ENCODE assay signal across 32 mouse cellular contexts in the genomic region with DNA sequence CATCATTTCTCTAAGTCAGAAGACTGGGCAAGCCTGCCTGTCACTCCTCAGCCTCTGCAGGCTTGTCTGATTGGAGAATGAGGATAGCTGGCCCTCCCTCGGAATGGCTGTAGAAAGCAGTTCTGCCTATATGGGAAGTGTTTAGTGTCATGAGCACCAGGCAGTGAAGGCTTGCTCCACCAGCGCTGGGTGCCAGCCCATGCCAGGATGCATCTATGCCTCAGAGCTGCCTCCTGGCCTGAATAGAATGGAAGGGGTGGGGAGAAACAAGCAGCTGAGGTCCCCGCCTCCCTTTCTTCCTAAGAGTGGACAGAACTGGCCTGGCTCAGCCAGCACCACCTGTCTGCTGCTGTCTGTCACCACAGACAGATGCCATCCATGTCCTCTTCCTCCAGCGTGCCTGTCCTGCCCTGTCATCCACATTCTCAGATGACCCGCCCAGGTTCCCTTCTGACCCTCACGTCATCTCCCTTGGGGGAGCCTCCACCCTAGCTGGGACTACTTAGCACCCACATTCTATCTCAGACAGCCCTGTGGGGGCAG. TPM values are rescaled to one million over a fixed set of nuclear protein-coding genes. Genes with fewer than 3 reads are reported as not detected.
DNase-seq lines count a peak whose midpoint lies in the region; ATAC-seq and TF ChIP-seq lines count a peak whose summit lies in the region.
"Had no signal": no experiment of that assay in that cellular context is flagged by ENCODE, and none has a peak within 500 bp of the region (broad histone marks: within the 10 kb centered on the region; RNA-seq: fewer than 3 reads in every experiment).

No protein-coding gene starts in this region.

- H3K27ac ChIP-seq in intestine, postnatal 0 days (ENCODE audit: low read depth, low read length): no peak overlapping the region
- H3K27ac ChIP-seq in intestine, embryonic 16.5 days (ENCODE audit: low read length): no peak overlapping the region
- no peak overlapping the region for H3K27ac ChIP-seq in liver, embryonic 12.5 days
- H3K27ac ChIP-seq: embryonic facial prominence, embryonic 13.5 days; forebrain, embryonic 15.5 days; hindbrain, embryonic 10.5 days; hindbrain, postnatal 0 days; kidney, embryonic 15.5 days; limb, embryonic 15.5 days; liver, embryonic 15.5 days; lung, embryonic 15.5 days; macrophage; neural tube, embryonic 12.5 days; stomach, embryonic 15.5 days had no signal

- TF ChIP-seq POLR2A in myocyte (IDR thresholded peaks at IDR 0.05; ENCODE audit: insufficient read length, low read depth): peak; percentile 73

- H3ac ChIP-seq in C2C12 (ENCODE audit: control insufficient read depth, insufficient read length, low read depth): no peak overlapping the region
- no peak overlapping the region for H3ac ChIP-seq in myocyte (ENCODE audit: control insufficient read depth, insufficient read length)

- H3K9me3 ChIP-seq in intestine, postnatal 0 days (ENCODE audit: control insufficient read depth): no peaks in the 10 kb centered on the region
- H3K9me3 ChIP-seq in intestine, embryonic 16.5 days (ENCODE audit: control insufficient read depth, low read length): no peaks in the 10 kb centered on the region
- no peaks in the 10 kb centered on the region for H3K9me3 ChIP-seq in liver, embryonic 12.5 days (replicated peaks)
- H3K9me3 ChIP-seq: embryonic facial prominence, embryonic 13.5 days; forebrain, embryonic 15.5 days; G1E; hindbrain, embryonic 10.5 days; kidney, embryonic 15.5 days; limb, embryonic 15.5 days; liver, embryonic 15.5 days; lung, embryonic 15.5 days; neural tube, embryonic 12.5 days; stomach, embryonic 15.5 days had no signal

- no peaks in the 10 kb centered on the region for H3K4me1 ChIP-seq in intestine, postnatal 0 days (replicated peaks; ENCODE audit: control insufficient read depth, insufficient read depth, low read length)
- H3K4me1 ChIP-seq in intestine, embryonic 16.5 days (ENCODE audit: control insufficient read depth, insufficient read depth, low read length): peaks cover 8% of the 10 kb centered on the region; the same call in 1 of the 2 replicates
- H3K4me1 ChIP-seq in liver, embryonic 12.5 days: peaks cover 30% of the 10 kb centered on the region
- H3K4me1 ChIP-seq: neural tube, embryonic 12.5 days had no signal

- H3K79me3 ChIP-seq in C2C12 (ENCODE audit: low read depth): no peaks in the 10 kb centered on the region

- H3K4me2 ChIP-seq in intestine, postnatal 0 days (replicated peaks; ENCODE audit: low read depth): no peak overlapping the region
- no peak overlapping the region for H3K4me2 ChIP-seq in intestine, embryonic 16.5 days (ENCODE audit: low read depth, low read length)
- H3K4me2 ChIP-seq in myocyte (ENCODE audit: low read depth): peak overlapping the region; percentile 54
- no peak overlapping the region for H3K4me2 ChIP-seq in liver, embryonic 12.5 days
- H3K4me2 ChIP-seq: embryonic facial prominence, embryonic 13.5 days; forebrain, embryonic 15.5 days; kidney, embryonic 15.5 days; limb, embryonic 15.5 days; liver, embryonic 15.5 days; lung, embryonic 15.5 days; neural tube, embryonic 12.5 days; stomach, embryonic 15.5 days had no signal

- 52% methylated on average over 6 of the region's 6 CpGs for WGBS in intestine, postnatal 0 days
- WGBS in intestine, embryonic 16.5 days: 63% methylated on average over 6 of the region's 6 CpGs
- WGBS in liver, embryonic 12.5 days (ENCODE audit: insufficient replicate concordance): 60% methylated on average over 6 of the region's 6 CpGs

- peak; percentile 27; the same call in 1 of the 2 replicates for TF ChIP-seq CTCF in intestine, postnatal 0 days (IDR thresholded peaks at IDR 0.05; ENCODE audit: low read depth)
- no peak for TF ChIP-seq CTCF in C2C12 (IDR thresholded peaks at IDR 0.05; ENCODE audit: control insufficient read depth, insufficient read depth, insufficient read length)

- H3K9ac ChIP-seq in intestine, postnatal 0 days (ENCODE audit: low read depth, low read length): no peak overlapping the region
- H3K9ac ChIP-seq in intestine, embryonic 16.5 days (ENCODE audit: low read depth, low read length): no peak overlapping the region
- H3K9ac ChIP-seq in liver, embryonic 12.5 days: no peak overlapping the region
- H3K9ac ChIP-seq: embryonic facial prominence, embryonic 13.5 days; forebrain, embryonic 15.5 days; kidney, embryonic 15.5 days; limb, embryonic 15.5 days; liver, embryonic 15.5 days; lung, embryonic 15.5 days; neural tube, embryonic 12.5 days; stomach, embryonic 15.5 days had no signal

- ATAC-seq in intestine, postnatal 0 days: no peak
- no peak for ATAC-seq in intestine, embryonic 16.5 days
- no peak for ATAC-seq in liver, embryonic 12.5 days
- ATAC-seq: forebrain, embryonic 15.5 days; hindbrain, postnatal 0 days had no signal

- DNase-seq in gastrocnemius, adult 18-20 months (ENCODE audit: low spot score): peak; percentile 50
- DNase-seq in gastrocnemius, adult 8-10 months (ENCODE audit: low spot score in 2 of 2): no peak
- no peak for DNase-seq in cerebellum, adult 9-11 months
- DNase-seq: adrenal gland, adult 2 months; cerebellum, adult 18-20 months; cerebellum, postnatal 25 days; kidney, adult 11 months; kidney, postnatal 36 days; layer of hippocampus, postnatal 36 days; retina, postnatal 1 day; thymus, adult 2 months; thymus, postnatal 4 days had no signal

- H3K27me3 ChIP-seq in intestine, postnatal 0 days (replicated peaks; ENCODE audit: control insufficient read depth, insufficient read depth, low read length): no peaks in the 10 kb centered on the region
- H3K27me3 ChIP-seq in intestine, embryonic 16.5 days (replicated peaks; ENCODE audit: control insufficient read depth, insufficient read depth, low read length): no peaks in the 10 kb centered on the region
- H3K27me3 ChIP-seq in C2C12 (ENCODE audit: control insufficient read depth, insufficient read depth, insufficient read length) (no peaks in the 10 kb centered on the region), myocyte (ENCODE audit: control insufficient read depth, insufficient read depth, insufficient read length) (no peaks in the 10 kb centered on the region)
- H3K27me3 ChIP-seq in liver, embryonic 12.5 days (replicated peaks): no peaks in the 10 kb centered on the region; the same call in 1 of the 2 replicates
- H3K27me3 ChIP-seq: CH12.LX; embryonic facial prominence, embryonic 13.5 days; forebrain, embryonic 15.5 days; kidney, embryonic 15.5 days; limb, embryonic 15.5 days; lung, embryonic 15.5 days; stomach, embryonic 15.5 days had no signal

- no peak overlapping the region for H3K4me3 ChIP-seq in intestine, postnatal 0 days (ENCODE audit: low read depth, low read length)
- no peak overlapping the region for H3K4me3 ChIP-seq in intestine, embryonic 16.5 days (ENCODE audit: low read length)
- H3K4me3 ChIP-seq in C2C12 (ENCODE audit: insufficient read depth, poor library complexity, severe bottlenecking): no peak overlapping the region
- H3K4me3 ChIP-seq in myocyte: no peak overlapping the region
- no peak overlapping the region for H3K4me3 ChIP-seq in liver, embryonic 12.5 days
- H3K4me3 ChIP-seq: embryonic facial prominence, embryonic 13.5 days; forebrain, embryonic 15.5 days; hindbrain, embryonic 10.5 days; kidney, embryonic 15.5 days; limb, embryonic 15.5 days; liver, embryonic 15.5 days; lung, embryonic 15.5 days; neural tube, embryonic 12.5 days; stomach, embryonic 15.5 days had no signal

- no peaks in the 10 kb centered on the region for H3K36me3 ChIP-seq in intestine, postnatal 0 days (ENCODE audit: control insufficient read depth, insufficient read depth)
- H3K36me3 ChIP-seq in intestine, embryonic 16.5 days (ENCODE audit: control insufficient read depth, insufficient read depth, low read length): no peaks in the 10 kb centered on the region
- H3K36me3 ChIP-seq in C2C12 (ENCODE audit: control insufficient read depth, insufficient read depth) (no peaks in the 10 kb centered on the region), myocyte (ENCODE audit: control insufficient read depth, insufficient read depth) (no peaks in the 10 kb centered on the region)
- no peaks in the 10 kb centered on the region for H3K36me3 ChIP-seq in liver, embryonic 12.5 days
- H3K36me3 ChIP-seq: embryonic facial prominence, embryonic 13.5 days; forebrain, embryonic 15.5 days; G1E; hindbrain, embryonic 10.5 days; kidney, embryonic 15.5 days; limb, embryonic 15.5 days; liver, embryonic 15.5 days; lung, embryonic 15.5 days; neural tube, embryonic 12.5 days; stomach, embryonic 15.5 days had no signal

- H3K79me2 ChIP-seq in C2C12 (ENCODE audit: control insufficient read depth, insufficient read depth) (no peaks in the 10 kb centered on the region), myocyte (ENCODE audit: control insufficient read depth, insufficient read depth) (no peaks in the 10 kb centered on the region)

TF ChIP-seq in C2C12, 6 proteins besides CTCF, POLR2A, EP300 and RAD21 (continues in another document):
- no peak for TF ChIP-seq FOSL1 (IDR thresholded peaks at IDR 0.05; ENCODE audit: insufficient read depth, low read length, poor library complexity, severe bottlenecking)

RNA-seq across cellular contexts. Expression of a gene that starts 4.9 kb away (rescaled TPM):
- total RNA-seq in gastrocnemius, adult 18-20 months (2021): 10 to 100 TPM; 49.4 to 75.6 TPM
- 10 to 100 TPM; 45.3 to 58.5 (median 48.2) TPM for total RNA-seq in gastrocnemius, adult 8-10 months (2022)
- polyA plus RNA-seq in intestine, postnatal 0 days (2015; fragmentation: Nextera tagmentation; extraction: Ambion mirVana): 40.9 and 47.3 TPM in 2 replicates
- 76.4 and 81.6 TPM in 2 replicates for polyA plus RNA-seq in intestine, embryonic 16.5 days (2015; fragmentation: Nextera tagmentation; extraction: Ambion mirVana)
- polyA plus RNA-seq in C2C12 (2012; fragmentation: generic; extraction: Trizol): 101 TPM
- polyA plus RNA-seq in myocyte (2012; fragmentation: generic; extraction: Trizol): 122 TPM
- polyA plus RNA-seq in liver, embryonic 12.5 days (2016; fragmentation: Nextera tagmentation; extraction: Ambion mirVana): 65.1 and 68.4 TPM in 2 replicates

RNA-seq across cellular contexts. Expression of a gene that starts 41.3 kb away (rescaled TPM):
- 1 to 10 TPM; 3.5 to 4.3 TPM for total RNA-seq in gastrocnemius, adult 18-20 months (2021)
- total RNA-seq in gastrocnemius, adult 8-10 months (2022): 1 to 10 TPM; 2.7 to 4.2 (median 3.5) TPM
- 6.0 and 7.1 TPM in 2 replicates for polyA plus RNA-seq in intestine, postnatal 0 days (2015; fragmentation: Nextera tagmentation; extraction: Ambion mirVana)
- 14.1 and 17.1 TPM in 2 replicates for polyA plus RNA-seq in intestine, embryonic 16.5 days (2015; fragmentation: Nextera tagmentation; extraction: Ambion mirVana)
- polyA plus RNA-seq in C2C12 (2012; fragmentation: generic; extraction: Trizol) (28.5 TPM), myocyte (2012; fragmentation: generic; extraction: Trizol) (47.7 TPM)
- polyA plus RNA-seq in liver, embryonic 12.5 days (2016; fragmentation: Nextera tagmentation; extraction: Ambion mirVana): 9.6 and 10.0 TPM in 2 replicates

RNA-seq across cellular contexts. Expression of a gene that starts 57.3 kb away (rescaled TPM):
- total RNA-seq in gastrocnemius, adult 18-20 months (2021): 1 to 10 TPM in 1 of 2 experiments, under 1 TPM in 1; 0.91 to 1.4 TPM
- total RNA-seq in gastrocnemius, adult 8-10 months (2022): 1 to 10 TPM; 1.1 to 2.5 (median 2.1) TPM
- polyA plus RNA-seq in intestine, postnatal 0 days (2015; fragmentation: Nextera tagmentation; extraction: Ambion mirVana): 4.6 TPM in 2 replicates
- 3.1 and 4.3 TPM in 2 replicates for polyA plus RNA-seq in intestine, embryonic 16.5 days (2015; fragmentation: Nextera tagmentation; extraction: Ambion mirVana)
- 0.91 TPM for polyA plus RNA-seq in C2C12 (2012; fragmentation: generic; extraction: Trizol)
- 1.3 TPM for polyA plus RNA-seq in myocyte (2012; fragmentation: generic; extraction: Trizol)
- polyA plus RNA-seq in liver, embryonic 12.5 days (2016; fragmentation: Nextera tagmentation; extraction: Ambion mirVana): 2.2 and 2.7 TPM in 2 replicates
- total RNA-seq: CH12.LX; G1E; left cerebral cortex, postnatal 10 days; monocyte, adult 5-6 weeks had no signal
- polyA plus RNA-seq: G1E, macrophage had no signal
